Mouse (Mus musculus) brain, adult 2 months (tissue): ENCODE results near the gene Lrrc49.

Source experiments
- DNase-seq: peaks from one replicate; pipeline ENCODE4 v3.0.0; 2011; ENCODE audit warnings: low read depth, low spot score

Gene Lrrc49

DNA sequence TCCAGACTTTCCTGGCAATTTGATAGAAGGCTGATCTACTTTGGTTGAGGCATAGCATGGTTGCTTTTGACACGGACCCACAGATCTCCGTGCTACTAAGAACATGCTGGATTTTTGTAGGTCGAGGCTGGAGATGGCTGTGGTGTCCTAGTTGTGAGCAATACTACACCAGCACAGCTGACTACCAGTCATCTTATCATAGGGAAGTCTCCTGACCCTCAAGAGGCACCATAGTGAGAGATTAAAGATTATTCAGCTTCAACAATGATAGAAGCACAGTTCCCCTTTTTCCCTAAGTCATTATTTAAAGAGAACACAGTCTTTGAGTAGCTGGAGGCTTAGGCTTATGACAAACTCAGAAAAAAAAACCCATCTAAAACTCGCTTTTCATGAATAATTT lies 87.7 kb downstream of the Lrrc49 start:
- DNase-seq: no peak

DNA sequence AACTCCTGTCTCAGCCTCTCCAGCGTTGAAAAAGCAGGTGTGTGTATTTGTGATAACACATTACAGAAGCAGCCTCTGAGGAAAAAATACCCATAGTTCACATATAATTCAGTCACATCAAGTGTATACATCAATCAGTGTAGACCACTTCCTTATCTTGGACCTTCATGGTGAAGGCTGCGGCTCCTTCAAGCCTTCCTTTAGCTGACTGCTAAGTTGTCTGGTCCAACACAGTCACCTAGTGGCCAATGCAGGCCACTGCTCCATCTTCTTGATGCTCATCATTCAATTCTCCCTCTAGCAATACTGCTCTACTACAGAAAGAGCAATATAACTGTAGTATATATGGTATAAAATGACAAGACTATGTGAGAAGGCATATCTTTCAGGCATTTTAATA lies 88.5 kb downstream of the Lrrc49 start:
- DNase-seq: peak; percentile 74

GRCm38 (mm10) chr9:60595406-60595805 lies 92.6 kb downstream of the Lrrc49 start:
- DNase-seq: no peak

DNA sequence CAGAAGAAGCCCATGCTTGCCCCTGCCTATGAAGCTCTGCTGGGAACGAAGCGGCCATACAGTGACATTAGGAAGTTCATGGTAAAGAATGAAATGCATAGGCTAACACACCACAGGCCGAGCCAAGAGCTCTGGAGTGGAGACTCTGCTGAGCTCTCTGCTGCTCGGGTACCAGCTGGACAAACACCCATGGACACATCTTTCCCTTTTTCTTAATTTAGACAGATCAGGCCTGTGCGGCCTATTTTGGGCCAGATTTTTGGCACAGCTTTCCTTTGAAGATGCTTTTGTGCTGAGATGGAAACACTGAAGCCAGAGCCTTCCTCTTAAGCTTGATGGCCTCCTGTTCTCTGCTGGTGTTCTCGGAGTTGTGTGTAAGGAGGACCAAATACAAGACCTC lies 95.0 kb downstream of the Lrrc49 start:
- DNase-seq: peak; percentile 86

- DNase-seq: peak; percentile 38
Observed at GRCm38 (mm10) chr9:60592363-60592762, 95.6 kb downstream of the Lrrc49 start.

DNA sequence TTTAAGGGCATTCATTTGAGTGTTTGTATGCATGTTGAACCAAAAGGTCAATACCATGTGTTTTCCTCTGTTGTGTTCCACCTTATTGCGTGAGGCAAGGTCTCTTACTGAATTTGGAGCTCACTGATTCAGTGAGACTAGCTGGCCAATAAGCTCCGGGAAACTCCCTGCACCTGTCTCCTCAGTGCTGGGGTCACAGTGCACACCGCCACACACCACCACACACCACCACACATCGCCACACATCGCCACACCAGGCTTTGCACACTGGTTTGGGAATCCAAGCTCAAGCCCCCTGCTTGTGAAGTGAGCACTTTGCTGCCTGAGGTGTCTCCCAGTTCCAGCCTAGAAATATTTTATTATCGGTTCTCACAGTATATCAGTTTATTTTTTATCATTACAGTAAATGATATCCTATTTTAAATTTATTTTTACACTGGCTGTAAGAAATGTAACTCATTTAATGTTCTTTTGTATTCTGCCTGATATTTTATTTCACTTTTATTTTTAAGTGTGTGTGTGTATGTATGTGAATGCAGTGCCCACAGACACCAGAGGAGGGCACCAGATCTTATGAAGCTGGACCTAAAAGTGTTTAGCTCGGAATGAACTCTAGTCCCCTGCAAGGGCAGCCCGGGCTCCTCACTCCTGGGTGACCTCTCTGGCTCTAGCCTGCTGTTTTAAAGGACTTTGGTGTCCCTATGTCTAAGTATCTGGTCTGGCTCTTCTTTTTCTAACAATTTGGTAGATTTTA lies 96.9 kb downstream of the Lrrc49 start:
- no peak for DNase-seq

DNA sequence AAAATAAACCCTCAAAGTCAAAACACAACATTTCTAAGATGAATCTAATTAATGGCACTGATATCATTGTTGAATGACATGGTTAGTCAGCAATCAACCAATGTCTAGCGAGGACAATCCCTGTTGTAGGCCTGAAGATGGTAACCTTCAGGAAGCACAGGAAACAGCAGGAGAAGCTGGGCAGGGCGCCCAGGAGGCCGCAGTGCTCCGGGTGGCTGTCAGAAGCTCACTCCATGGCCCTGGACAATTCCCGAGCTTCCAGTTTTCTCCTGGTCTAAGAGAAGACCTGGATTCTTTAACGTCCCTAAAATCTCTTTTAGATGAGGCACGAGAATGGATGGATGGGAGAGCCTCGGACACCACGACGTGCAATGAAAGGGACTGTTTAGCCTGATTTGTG lies 99.0 kb downstream of the Lrrc49 start:
- peak; percentile 83 for DNase-seq

DNA sequence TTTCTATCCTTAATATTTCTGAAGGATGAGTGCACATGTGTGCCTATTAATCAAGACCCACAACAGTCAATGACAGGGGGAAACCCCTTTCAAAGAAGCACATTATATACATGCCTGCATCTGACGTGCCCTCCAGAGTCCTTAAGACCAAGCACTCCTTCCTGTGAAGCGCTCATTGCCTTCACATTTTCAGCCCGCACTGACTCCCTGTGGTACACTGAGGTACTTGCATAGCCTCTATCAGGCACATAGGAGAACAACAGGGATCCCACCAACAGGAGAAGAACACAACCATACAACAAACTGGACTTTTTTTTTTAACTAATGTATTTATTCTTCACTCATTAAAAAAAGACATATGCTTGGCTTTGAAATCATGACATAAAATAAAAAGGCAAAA lies 101.0 kb downstream of the Lrrc49 start:
- DNase-seq: peak; percentile 62

- DNase-seq: no peak
Observed at GRCm38 (mm10) chr9:60585206-60585605, 102.8 kb downstream of the Lrrc49 start.

DNA sequence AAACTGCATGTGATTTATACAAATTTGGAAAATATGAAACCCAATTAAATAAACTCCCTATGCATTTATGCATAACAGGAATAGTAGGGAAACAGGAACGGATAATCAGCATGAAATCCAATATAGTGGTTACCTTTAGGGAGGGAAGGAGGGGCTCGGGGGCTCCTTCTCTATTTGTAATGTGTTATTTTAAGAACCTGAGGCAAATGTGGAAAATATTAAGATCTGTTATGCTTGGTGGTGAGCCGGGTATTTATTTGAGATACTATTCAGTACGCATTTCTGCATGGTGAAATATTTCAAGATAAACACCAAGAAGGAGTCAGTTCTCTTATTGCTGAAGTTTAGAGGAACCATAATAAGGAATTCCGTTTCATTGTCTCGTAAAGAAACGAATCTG lies 105.4 kb downstream of the Lrrc49 start:
- DNase-seq: no peak

DNA sequence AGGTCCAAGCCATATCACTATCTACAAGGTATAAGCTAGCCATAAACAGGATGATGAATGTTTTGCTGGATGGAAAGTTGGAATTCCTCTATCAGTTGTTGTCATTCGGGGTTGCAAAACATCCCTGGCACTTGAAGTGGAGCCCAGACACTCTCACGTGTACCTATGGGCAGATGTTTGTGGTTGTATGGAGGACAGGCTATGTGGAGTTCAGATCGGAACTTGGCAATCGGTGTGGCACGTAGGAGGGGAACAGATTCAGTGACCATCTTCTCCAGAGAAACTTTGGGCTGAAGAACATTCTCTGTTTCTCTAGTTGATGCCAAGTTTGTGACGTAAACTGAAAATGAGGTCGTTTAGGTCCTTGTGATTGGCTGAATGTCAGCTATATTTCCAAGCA lies 114.9 kb downstream of the Lrrc49 start:
- no peak for DNase-seq

- DNase-seq: no peak
Observed at GRCm38 (mm10) chr9:60571725-60572124, 116.2 kb downstream of the Lrrc49 start.

GRCm38 (mm10) chr9:60571041-60571440 lies 116.9 kb downstream of the Lrrc49 start:
- DNase-seq: no peak

- DNase-seq: no peak
Observed at GRCm38 (mm10) chr9:60569366-60569765, 118.6 kb downstream of the Lrrc49 start.

- DNase-seq: no peak
Observed at GRCm38 (mm10) chr9:60563809-60564208, 124.1 kb downstream of the Lrrc49 start.

DNA sequence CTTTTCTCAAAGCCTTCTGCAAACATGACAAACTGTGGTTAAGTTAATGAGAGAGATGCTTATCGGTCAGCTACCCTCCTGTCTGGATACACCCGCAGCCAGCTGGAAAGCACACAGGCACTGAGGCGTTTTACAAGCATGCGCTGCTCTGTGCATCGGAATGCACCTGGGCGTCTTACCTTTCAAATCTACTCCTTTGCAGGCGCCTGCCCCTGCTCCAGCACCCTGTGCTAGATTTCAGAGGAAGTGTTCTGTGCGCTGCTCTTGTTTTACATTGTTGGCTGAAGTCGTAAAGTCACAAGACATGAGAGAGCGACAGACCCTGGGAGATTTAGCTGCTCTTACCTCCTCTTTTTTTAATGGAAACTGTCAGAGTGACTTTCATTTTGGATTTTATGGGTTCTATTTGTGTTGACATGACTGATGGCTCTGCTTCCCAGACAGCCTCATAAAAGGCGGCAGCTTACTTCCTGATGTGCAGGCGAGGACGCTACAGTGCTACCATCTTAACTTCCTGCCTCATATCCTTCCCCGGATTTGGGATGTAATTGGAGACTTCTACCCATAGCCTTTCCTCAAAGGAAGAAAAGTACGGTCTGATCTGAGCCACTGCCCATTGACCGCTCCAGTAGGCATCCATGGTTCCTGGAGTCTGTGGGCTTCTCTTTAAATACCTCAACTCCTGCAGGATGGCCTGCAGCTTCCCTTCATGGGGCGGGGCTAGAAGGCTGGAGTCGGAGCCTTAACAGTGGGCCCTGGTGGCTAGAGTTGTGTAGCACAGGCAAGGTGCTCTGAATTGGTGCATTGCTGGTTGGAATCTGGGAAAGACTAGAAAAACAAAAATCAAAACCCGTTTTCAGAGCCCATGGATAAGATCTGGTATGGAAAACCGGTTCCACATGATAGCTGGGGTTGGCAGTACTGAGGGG lies 125.3 kb downstream of the Lrrc49 start:
- no peak for DNase-seq

GRCm38 (mm10) chr9:60561641-60562289 lies 126.2 kb downstream of the Lrrc49 start:
- peak; percentile 89 for DNase-seq

GRCm38 (mm10) chr9:60558507-60558906 lies 129.5 kb downstream of the Lrrc49 start:
- DNase-seq: peak; percentile 36

DNA sequence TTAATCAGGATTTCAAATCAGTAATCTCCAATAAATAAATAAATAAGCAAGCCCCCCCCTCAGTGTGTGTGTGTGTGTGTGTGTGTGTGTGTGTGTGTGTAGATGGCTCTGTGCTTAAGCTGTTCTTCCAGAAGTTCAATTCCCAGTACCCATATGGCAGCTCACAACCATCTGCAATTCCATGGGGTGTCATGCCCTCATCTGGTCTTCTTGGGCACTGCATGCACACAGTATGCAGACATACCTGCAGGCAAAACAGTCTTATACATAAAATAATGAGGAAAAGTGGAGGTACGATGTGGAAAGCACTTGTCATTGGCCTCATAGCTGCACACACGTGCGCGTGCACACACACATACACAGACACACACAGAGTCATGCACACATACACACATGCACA lies 136.7 kb downstream of the Lrrc49 start:
- DNase-seq: no peak

GRCm38 (mm10) chr9:60548182-60548581 lies 139.8 kb downstream of the Lrrc49 start:
- peak; percentile 67 for DNase-seq

DNA sequence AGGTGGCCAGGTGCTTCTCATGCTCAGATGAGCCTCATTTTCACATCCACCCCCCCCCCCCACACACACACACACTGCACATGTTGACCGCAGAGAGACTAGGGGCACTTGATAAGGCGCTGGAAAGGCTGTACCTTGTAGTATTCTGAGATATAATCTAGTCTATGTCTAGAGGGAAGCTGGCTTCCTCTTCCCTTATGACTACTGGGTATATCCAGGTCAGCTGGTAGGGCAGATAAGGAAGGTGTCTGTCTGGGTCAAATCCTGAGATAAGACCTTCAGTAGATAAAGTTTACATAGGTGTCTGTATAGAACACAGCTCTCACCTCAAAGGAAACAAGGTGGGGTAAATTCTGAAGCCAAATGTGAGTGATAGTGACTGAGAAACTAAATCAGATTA lies 141.8 kb downstream of the Lrrc49 start:
- DNase-seq: no peak

GRCm38 (mm10) chr9:60545361-60546096 lies 142.4 kb downstream of the Lrrc49 start:
- DNase-seq: no peak
